Mouse (Mus musculus) lung, postnatal 25 days (tissue): ENCODE measurements around the gene Dmpk.
A peak's percentile ranks its signal among the peaks of the same experiment; 100 is the strongest.

Experiments
- DNase-seq: peaks from one replicate; pipeline ENCODE4 v3.0.0; 2022; ENCODE audit warnings: low spot score

The Dmpk gene

GRCm38 (mm10) chr7:19096421-19096976, 12.8 kb downstream of the Dmpk start:
- no peak for DNase-seq

- no peak for DNase-seq
Observed at GRCm38 (mm10) chr7:19097217-19097616, 13.6 kb downstream of the Dmpk start.

DNA sequence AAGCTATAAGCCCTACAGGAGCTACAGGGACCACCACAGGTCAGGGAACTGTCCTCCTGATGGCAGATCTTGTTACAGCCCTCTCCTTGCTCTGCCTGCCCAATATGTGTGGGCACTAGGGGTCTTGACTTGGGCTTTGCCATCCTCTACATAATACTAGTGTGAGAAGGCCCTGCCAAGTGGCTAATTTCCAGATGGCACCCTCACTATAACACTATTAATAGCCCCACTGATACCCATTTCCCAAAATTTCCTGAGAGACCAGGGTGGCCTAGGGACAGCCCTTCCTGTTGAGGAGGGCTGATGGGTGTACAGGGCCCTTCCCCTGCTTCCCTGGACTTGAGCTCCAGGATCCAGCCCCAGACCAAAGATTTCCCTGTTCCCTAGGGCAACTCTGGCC, 14.2 kb downstream of the Dmpk start:
- DNase-seq = no peak

GRCm38 (mm10) chr7:19098811-19099210, 15.2 kb downstream of the Dmpk start:
- DNase-seq = no peak

DNA sequence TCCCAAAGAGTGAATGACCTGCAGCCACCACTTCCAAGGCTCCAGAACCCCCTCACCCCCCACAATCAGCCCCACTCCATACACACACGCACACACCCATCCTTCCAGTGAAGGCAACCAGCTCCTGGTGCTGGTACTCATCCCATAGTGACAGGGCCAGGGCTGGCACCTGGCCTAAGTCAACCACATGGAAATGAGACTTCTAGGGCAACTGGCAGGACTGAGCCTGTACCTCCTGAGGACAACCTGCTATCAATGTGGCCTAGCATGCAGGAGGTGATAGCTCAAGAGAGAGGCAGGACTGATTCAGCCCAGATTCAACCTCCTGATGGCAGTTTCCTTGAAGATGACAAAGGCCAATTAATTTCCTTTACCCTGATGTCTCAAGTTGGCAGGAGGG, 16.6 kb downstream of the Dmpk start:
- DNase-seq = no peak

GRCm38 (mm10) chr7:19103741-19104140, 20.1 kb downstream of the Dmpk start:
- no peak for DNase-seq

- no peak for DNase-seq
Observed at GRCm38 (mm10) chr7:19104486-19104885, 20.8 kb downstream of the Dmpk start.

GRCm38 (mm10) chr7:19107436-19107835, 23.8 kb downstream of the Dmpk start:
- DNase-seq = no peak

GRCm38 (mm10) chr7:19109565-19109964, 25.9 kb downstream of the Dmpk start:
- no peak for DNase-seq

DNA sequence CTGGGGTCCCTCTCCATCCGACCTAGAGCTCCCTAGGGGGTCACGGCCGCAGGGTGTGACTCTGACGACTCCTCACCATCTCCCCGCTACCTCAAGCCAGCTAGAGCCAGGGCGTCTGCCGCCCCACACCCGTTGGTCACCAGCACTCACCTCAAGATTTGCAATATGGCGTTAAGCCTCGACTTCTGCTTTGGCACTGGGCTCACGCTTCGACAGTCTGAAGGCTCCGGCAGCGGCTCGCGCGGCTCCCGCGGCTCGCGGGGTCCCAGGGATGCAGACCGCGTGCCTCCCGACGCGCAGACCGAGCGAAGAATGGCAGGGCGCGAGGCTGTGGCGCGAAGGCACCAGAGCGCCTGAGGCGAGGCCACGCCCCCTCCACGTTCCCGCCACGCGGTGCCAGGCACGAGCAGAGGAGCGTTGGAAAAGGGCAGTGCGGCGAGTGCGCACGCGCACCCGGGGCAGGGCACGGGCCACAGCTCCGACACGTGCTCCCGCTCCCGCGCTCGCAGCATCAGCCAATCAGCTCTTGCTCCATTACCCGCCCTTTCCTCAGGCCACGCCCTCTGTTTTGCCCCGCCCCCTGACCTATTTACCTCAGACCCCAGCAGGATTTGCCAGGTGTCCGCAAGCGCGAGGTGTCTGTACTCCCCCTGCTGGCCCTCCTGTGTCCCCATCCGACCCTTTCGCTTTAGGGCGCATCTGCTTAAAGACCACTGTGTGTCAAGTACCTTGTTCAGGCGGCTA, 34.6 kb downstream of the Dmpk start, which contains the start of gene Gm4969:
Gene Gm4969 (minus strand): TSS at position 341 of the 744 bp plus-strand sequence.
- peak; percentile 42 for DNase-seq

- DNase-seq = no peak
Observed at GRCm38 (mm10) chr7:19119083-19119482, 35.4 kb downstream of the Dmpk start.

- peak; percentile 98 for DNase-seq
Observed at GRCm38 (mm10) chr7:19119631-19120429, 36.2 kb downstream of the Dmpk start, which contains the start of gene Fbxo46. Gene Fbxo46 (plus strand): TSS chr7:19119859.

DNA sequence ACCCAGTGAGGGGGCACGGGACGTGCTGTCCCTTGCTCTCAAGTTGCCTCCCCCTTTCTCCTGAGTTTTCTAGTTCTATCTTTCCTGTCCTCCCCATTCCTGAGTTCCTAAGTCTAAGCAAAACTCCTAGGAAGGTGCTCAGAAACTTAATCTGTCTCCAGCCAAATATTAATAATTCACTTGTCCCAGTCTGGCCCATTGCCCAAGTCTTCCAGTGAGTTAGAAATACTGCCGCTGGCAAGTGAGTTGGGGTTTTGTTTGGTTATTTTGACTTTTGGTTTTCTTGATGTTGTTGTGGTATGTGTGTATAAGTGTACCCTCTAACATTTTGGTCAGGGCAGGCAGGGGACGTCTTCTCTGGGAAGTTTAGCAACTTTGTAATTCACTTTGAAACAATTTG, 38.0 kb downstream of the Dmpk start:
- no peak for DNase-seq

GRCm38 (mm10) chr7:19124713-19125112, 41.1 kb downstream of the Dmpk start:
- DNase-seq = no peak

DNA sequence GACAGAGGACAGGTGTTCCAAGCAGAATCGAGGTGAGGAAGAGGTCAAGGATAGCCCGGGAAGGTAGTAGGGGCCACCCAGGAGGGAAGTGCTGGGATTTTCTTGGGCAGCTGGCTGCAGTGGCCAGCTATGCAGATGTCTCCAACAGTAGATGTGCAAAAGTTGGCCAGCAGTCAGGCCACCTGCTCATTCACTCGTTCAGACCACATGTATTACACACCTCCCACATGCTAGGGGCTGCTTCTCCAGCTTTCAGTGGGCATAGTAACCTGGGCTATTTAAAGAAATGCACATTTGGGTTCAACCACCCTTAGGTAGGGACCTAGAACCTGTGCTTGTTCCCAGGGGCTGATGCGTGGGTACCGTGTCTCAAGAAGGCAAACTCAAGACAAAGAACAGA, 44.1 kb downstream of the Dmpk start:
- no peak for DNase-seq

DNA sequence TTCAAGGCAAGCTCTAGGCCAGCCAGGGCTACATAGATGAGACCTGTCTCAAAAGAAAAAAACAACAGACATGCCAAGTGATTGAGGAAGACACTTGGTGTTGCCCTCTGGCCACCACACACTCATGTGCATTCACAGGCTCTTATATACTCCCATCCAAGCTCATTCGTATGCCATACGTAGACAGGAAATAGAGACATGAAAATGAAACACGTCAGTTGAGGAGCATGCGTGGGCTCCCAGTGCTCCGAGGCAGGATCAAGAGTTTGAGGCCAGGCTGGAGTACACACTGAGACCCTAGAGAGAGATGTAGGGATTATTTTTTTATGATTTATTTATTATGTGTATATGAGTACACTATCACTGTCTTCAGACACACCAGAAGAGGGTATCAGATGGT, 45.7 kb downstream of the Dmpk start:
- DNase-seq = no peak

- no peak for DNase-seq
Observed at GRCm38 (mm10) chr7:19130657-19131056, 47.0 kb downstream of the Dmpk start.

DNA sequence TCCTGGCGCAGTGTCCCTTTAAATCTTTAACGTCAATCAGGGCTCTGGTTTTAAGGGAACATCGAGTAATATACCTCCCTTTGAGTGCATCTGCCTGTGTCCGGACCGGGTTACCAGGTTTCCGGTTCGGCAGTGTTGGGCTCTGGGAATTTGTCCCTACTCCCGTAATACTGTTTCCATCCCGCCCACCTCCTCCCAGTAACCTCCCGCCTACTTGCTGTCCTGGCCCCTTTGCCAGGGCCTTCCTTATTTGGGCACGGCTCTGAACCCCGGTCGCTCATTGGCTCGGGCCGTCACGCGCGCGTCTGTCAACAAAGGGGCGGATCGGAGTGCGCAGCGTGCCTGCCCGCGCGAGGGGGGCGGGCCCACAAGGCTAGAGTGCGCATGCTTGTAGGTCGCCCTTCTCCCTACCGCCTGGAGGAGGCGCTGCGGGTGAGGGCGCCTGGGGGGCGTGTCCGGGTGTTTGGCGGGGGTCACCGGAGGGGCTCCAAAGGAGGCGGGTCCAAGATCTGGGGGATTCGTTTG, 47.7 kb downstream of the Dmpk start:
- peak; percentile 98 for DNase-seq

- DNase-seq = no peak
Observed at GRCm38 (mm10) chr7:19136168-19136567, 52.5 kb downstream of the Dmpk start.

GRCm38 (mm10) chr7:19136673-19137334, 53.2 kb downstream of the Dmpk start:
- DNase-seq = no peak

DNA sequence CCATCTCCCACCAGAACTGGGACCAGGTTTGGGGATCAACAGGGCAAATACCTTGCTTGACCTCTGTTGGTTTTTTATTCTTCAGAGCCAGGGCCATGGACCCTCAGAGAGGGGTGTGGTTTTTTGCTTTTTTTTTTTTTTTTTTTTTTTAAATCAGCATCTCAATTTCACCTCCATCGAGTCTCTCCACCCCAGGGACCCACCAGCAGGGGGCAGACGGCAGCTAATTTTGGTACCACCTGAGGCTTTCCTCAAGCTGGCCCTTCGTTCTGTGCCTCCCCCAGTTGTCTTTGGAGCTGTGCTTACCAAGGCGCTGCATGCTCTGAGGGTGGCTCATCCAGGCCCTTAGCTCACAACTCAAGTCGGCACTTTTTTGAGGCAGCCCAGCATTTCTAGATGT, 53.7 kb downstream of the Dmpk start:
- no peak for DNase-seq
